Mouse (Mus musculus): ENCODE data around the gene Akirin1.

- TF ChIP-seq REST (IDR thresholded peaks at IDR 0.05; ENCODE audit: insufficient read depth, insufficient read length) (no peak), CEBPB (IDR thresholded peaks at IDR 0.05; ENCODE audit: insufficient read depth, poor library complexity, severe bottlenecking) (no peak), POLR2A (IDR thresholded peaks at IDR 0.05; ENCODE audit: insufficient read length, low read depth) (no peak), E2F4 (IDR thresholded peaks at IDR 0.05; ENCODE audit: insufficient read depth) (no peak), MAX (IDR thresholded peaks at IDR 0.05; ENCODE audit: low read depth) (no peak), POLR2AphosphoS2 (IDR thresholded peaks at IDR 0.05; ENCODE audit: insufficient read length, low read depth) (no peak), USF1 (IDR thresholded peaks at IDR 0.05; ENCODE audit: low read depth) (no peak), MYOG (IDR thresholded peaks at IDR 0.05; ENCODE audit: control insufficient read depth in 1 of 3, insufficient read depth in 1 of 3, insufficient read length in 2 of 3, low read depth in 2 of 3) (no peak), TCF12 (IDR thresholded peaks at IDR 0.05; ENCODE audit: insufficient read depth, poor library complexity, severe bottlenecking) (no peak), MYOD1 (IDR thresholded peaks at IDR 0.05; ENCODE audit: control insufficient read depth in 1 of 3, insufficient read length in 2 of 3, low read depth in 2 of 3) (no peak), SRF (IDR thresholded peaks at IDR 0.05; ENCODE audit: control insufficient read depth, insufficient read length, low read depth) (no peak), TCF3 (IDR thresholded peaks at IDR 0.05; ENCODE audit: insufficient read length, low read depth) (no peak)
Measured at GRCm38 (mm10) chr4:123693384-123693783, 56.8 kb downstream of the Akirin1 start.
